In genomic region chr19:41441911-41442607, GRCm38 (mm10) we compare ENCODE assay signal across 9 mouse cellular contexts. TPM values are rescaled to one million over a fixed set of nuclear protein-coding genes. Genes with fewer than 3 reads are reported as not detected.
DNase-seq lines count a peak whose midpoint lies in the region; ATAC-seq and TF ChIP-seq lines count a peak whose summit lies in the region.
"Had no signal": no experiment of that assay in that cellular context is flagged by ENCODE, and none has a peak within 500 bp of the region (broad histone marks: within the 10 kb centered on the region; RNA-seq: fewer than 3 reads in every experiment).

No protein-coding gene starts in this region.

- H3K9ac ChIP-seq in heart, embryonic 13.5 days = peak overlapping the region; percentile 11
- peak overlapping the region; percentile 22; the same call in 1 of the 2 replicates for H3K9ac ChIP-seq in forebrain, embryonic 16.5 days (replicated peaks; ENCODE audit: low read depth, low read length)
- peak overlapping the region; percentile 9; the same call in 1 of the 2 replicates for H3K9ac ChIP-seq in liver, embryonic 14.5 days (replicated peaks)

- H3K9me3 ChIP-seq in heart, embryonic 13.5 days = no peaks in the 10 kb centered on the region
- H3K9me3 ChIP-seq in forebrain, embryonic 16.5 days (ENCODE audit: control insufficient read depth, low read length) = no peaks in the 10 kb centered on the region
- no peaks in the 10 kb centered on the region for H3K9me3 ChIP-seq in liver, embryonic 14.5 days (ENCODE audit: control insufficient read depth, low read length)

- peak overlapping the region; percentile 42 for H3K4me3 ChIP-seq in heart, embryonic 13.5 days
- H3K4me3 ChIP-seq in bone marrow, adult 2 months (replicated peaks; ENCODE audit: control insufficient read depth, low read depth, low read length) = peak overlapping the region; percentile 54
- H3K4me3 ChIP-seq in forebrain, embryonic 16.5 days (replicated peaks; ENCODE audit: low read length) = peak overlapping the region; percentile 17; the same call in 1 of the 2 replicates
- peak overlapping the region; percentile 36; a peak in 3 of 4 replicates for H3K4me3 ChIP-seq in liver, embryonic 14.5 days (ENCODE audit: insufficient read depth in 1 of 2, low read depth in 2 of 2, low read length in 2 of 2)
- H3K4me3 ChIP-seq: myocyte had no signal

- TF ChIP-seq POLR2A in bone marrow, adult 2 months (IDR thresholded peaks at IDR 0.05; ENCODE audit: borderline replicate concordance, control insufficient read depth, low read depth, low read length) = no peak

- H3K4me1 ChIP-seq in heart, embryonic 13.5 days = peaks cover 7% of the 10 kb centered on the region; the same call in 1 of the 2 replicates
- peaks cover 2% of the 10 kb centered on the region for H3K4me1 ChIP-seq in bone marrow, adult 2 months (ENCODE audit: control insufficient read depth, insufficient read depth, low read length)
- H3K4me1 ChIP-seq in forebrain, embryonic 16.5 days (replicated peaks; ENCODE audit: control insufficient read depth, insufficient read depth, low read length) = peaks cover 4% of the 10 kb centered on the region
- peaks cover 14 to 27% of the 10 kb centered on the region in 2 experiments for H3K4me1 ChIP-seq in liver, embryonic 14.5 days (replicated peaks; ENCODE audit: control insufficient read depth in 2 of 2, insufficient read depth in 2 of 2, low read length in 1 of 2)

- no peak overlapping the region for H3K27ac ChIP-seq in heart, embryonic 13.5 days (replicated peaks)
- peak overlapping the region; percentile 5; the same call in 1 of the 2 replicates for H3K27ac ChIP-seq in bone marrow, adult 2 months (ENCODE audit: control insufficient read depth, insufficient read depth, low read depth, low read length, poor library complexity)
- no peak overlapping the region for H3K27ac ChIP-seq in forebrain, embryonic 16.5 days (ENCODE audit: low read length)
- no peak overlapping the region for H3K27ac ChIP-seq in liver, embryonic 14.5 days

- H3K27me3 ChIP-seq in heart, embryonic 13.5 days (replicated peaks) = peaks cover 23% of the 10 kb centered on the region
- no peaks in the 10 kb centered on the region for H3K27me3 ChIP-seq in forebrain, embryonic 16.5 days (replicated peaks; ENCODE audit: control insufficient read depth, insufficient read depth, low read length)
- H3K27me3 ChIP-seq in liver, embryonic 14.5 days (ENCODE audit: control insufficient read depth, insufficient read depth, low read length) = no peaks in the 10 kb centered on the region

- 11% methylated on average over 20 of the region's 20 CpGs for WGBS in heart, embryonic 13.5 days
- 14% methylated on average over 20 of the region's 20 CpGs for WGBS in bone marrow, adult 2 months
- WGBS in forebrain, embryonic 16.5 days = 17% methylated on average over 20 of the region's 20 CpGs
- 19% methylated on average over 20 of the region's 20 CpGs for WGBS in liver, embryonic 14.5 days (ENCODE audit: insufficient replicate concordance)

- DNase-seq in heart, postnatal 14 days = no peak
- DNase-seq in liver, embryonic 14.5 days (ENCODE audit: low read depth in 3 of 3, low spot score in 3 of 3) = no peak
- DNase-seq in left cerebral cortex, postnatal 14 days (ENCODE audit: low spot score in 2 of 2) = no peak
- no peak for DNase-seq in gastrocnemius, adult 8-10 months (ENCODE audit: low spot score in 2 of 2)
- DNase-seq in adrenal gland, postnatal 10 days = no peak

- TF ChIP-seq CTCF in bone marrow, adult 2 months (IDR thresholded peaks at IDR 0.05; ENCODE audit: control insufficient read depth, insufficient read depth, low read length) = no peak
- no peak for TF ChIP-seq CTCF in liver, embryonic 14.5 days (IDR thresholded peaks at IDR 0.05; ENCODE audit: low read depth)

- no peak for ATAC-seq in heart, embryonic 13.5 days (ENCODE audit: extremely low read depth, insufficient number of reproducible peaks, low FRiP score, low TSS enrichment)
- no peak for ATAC-seq in forebrain, embryonic 16.5 days
- no peak for ATAC-seq in liver, embryonic 14.5 days (ENCODE audit: insufficient read depth)

- intact Hi-C loops in heart, postnatal 14 days (cut with DNase I) = no loop called here
- intact Hi-C loops in left cerebral cortex, postnatal 14 days (cut with DNase I) = no loop called here

- no peak for TF ChIP-seq EP300 in liver, embryonic 14.5 days (IDR thresholded peaks at IDR 0.05; ENCODE audit: low read depth)

- no peaks in the 10 kb centered on the region for H3K36me3 ChIP-seq in heart, embryonic 13.5 days
- H3K36me3 ChIP-seq in forebrain, embryonic 16.5 days (ENCODE audit: control insufficient read depth, insufficient read depth) = no peaks in the 10 kb centered on the region
- no peaks in the 10 kb centered on the region for H3K36me3 ChIP-seq in liver, embryonic 14.5 days (replicated peaks; ENCODE audit: control insufficient read depth, insufficient read depth, low read depth)

- peak overlapping the region; percentile 66 for H3K4me2 ChIP-seq in heart, embryonic 13.5 days
- peak overlapping the region; percentile 51 for H3K4me2 ChIP-seq in forebrain, embryonic 16.5 days (ENCODE audit: low read length)
- H3K4me2 ChIP-seq in liver, embryonic 14.5 days (ENCODE audit: low read depth) = peak overlapping the region; percentile 64

RNA-seq across cellular contexts. Expression of gene Lcor, which starts 40.4 kb away (rescaled TPM):
- 9.2 and 11.0 TPM in 2 replicates for polyA plus RNA-seq in heart, embryonic 13.5 days (2015; fragmentation: Nextera tagmentation; extraction: Ambion mirVana)
- total RNA-seq in heart, postnatal 14 days (2021) = 10 to 100 TPM; 11.7 to 13.0 TPM
- polyA plus RNA-seq in bone marrow, adult 2 months (2011; ENCODE audit: insufficient read depth, insufficient read length, low replicate concordance, missing spikeins) = 3.6 and 7.5 TPM in 2 replicates
- polyA plus RNA-seq in forebrain, embryonic 16.5 days (2015; fragmentation: Nextera tagmentation; extraction: Ambion mirVana) = 20.1 and 21.8 TPM in 2 replicates
- polyA plus RNA-seq in liver, embryonic 14.5 days (2012; rRNA removed) = 0.90 and 1.1 TPM in 2 replicates
- polyA plus RNA-seq in liver, embryonic 14.5 days (2014; fragmentation: Nextera tagmentation; extraction: Ambion mirVana) = 5.2 and 5.6 TPM in 2 replicates
- 10 to 100 TPM; 15.0 to 16.4 TPM for total RNA-seq in left cerebral cortex, postnatal 14 days (2021)
- total RNA-seq in gastrocnemius, adult 8-10 months (2022) = 10 to 100 TPM; 12.4 to 15.4 (median 13.2) TPM
- 10 to 100 TPM; 13.9 to 17.7 TPM for total RNA-seq in adrenal gland, postnatal 10 days (2021)

RNA-seq across cellular contexts. Expression of gene Pik3ap1, which starts 57.2 kb away (rescaled TPM):
- 1.4 and 2.0 TPM in 2 replicates for polyA plus RNA-seq in heart, embryonic 13.5 days (2015; fragmentation: Nextera tagmentation; extraction: Ambion mirVana)
- 1 to 10 TPM; 1.5 TPM for total RNA-seq in heart, postnatal 14 days (2021)
- 10.0 and 19.2 TPM in 2 replicates for polyA plus RNA-seq in bone marrow, adult 2 months (2011; ENCODE audit: insufficient read depth, insufficient read length, low replicate concordance, missing spikeins)
- polyA plus RNA-seq in forebrain, embryonic 16.5 days (2015; fragmentation: Nextera tagmentation; extraction: Ambion mirVana) = 1.9 and 2.0 TPM in 2 replicates
- polyA plus RNA-seq in liver, embryonic 14.5 days (2012; rRNA removed) = 3.0 and 3.8 TPM in 2 replicates
- 4.9 and 5.8 TPM in 2 replicates for polyA plus RNA-seq in liver, embryonic 14.5 days (2014; fragmentation: Nextera tagmentation; extraction: Ambion mirVana)
- 1 to 10 TPM; 2.2 to 2.5 TPM for total RNA-seq in left cerebral cortex, postnatal 14 days (2021)
- under 1 TPM; 0.15 to 0.58 (median 0.37) TPM for total RNA-seq in gastrocnemius, adult 8-10 months (2022)
- 1 to 10 TPM; 6.2 to 8.7 TPM for total RNA-seq in adrenal gland, postnatal 10 days (2021)
- polyA plus RNA-seq: myocyte had no signal
